Mouse (Mus musculus) kidney, postnatal 36 days (tissue): ENCODE measurements around the gene Vasp.

Source experiments
- DNase-seq, 2 experiments: peaks; one replicate each; pipeline ENCODE4 v3.0.0; 2021 to 2022; ENCODE audit warnings: mixed read lengths in 2 of 2

Gene Vasp

GRCm38 (mm10) chr7:19303770-19304169 lies 32.2 kb upstream of the Vasp start:
- peak; percentile 64 to 90 for DNase-seq

GRCm38 (mm10) chr7:19303046-19303305 lies 31.4 kb upstream of the Vasp start:
- DNase-seq = no peak

GRCm38 (mm10) chr7:19302264-19303045 lies 30.8 kb upstream of the Vasp start:
- no peak for DNase-seq

- DNase-seq = no peak
These were observed 30.0 kb upstream of the Vasp start for GRCm38 (mm10) chr7:19301461-19302263.

- peak; percentile 85 to 90 for DNase-seq
These were observed 29.1 kb upstream of the Vasp start for GRCm38 (mm10) chr7:19300501-19301421.

GRCm38 (mm10) chr7:19299194-19299593 lies 27.6 kb upstream of the Vasp start:
- peak; percentile 48 to 73 for DNase-seq

GRCm38 (mm10) chr7:19297794-19298193 lies 26.2 kb upstream of the Vasp start:
- DNase-seq = no peak

GRCm38 (mm10) chr7:19297034-19297433 lies 25.4 kb upstream of the Vasp start:
- no peak for DNase-seq

- peak; percentile 98 to 99 for DNase-seq
These were observed 24.0 kb upstream of the Vasp start for GRCm38 (mm10) chr7:19295503-19296185.

GRCm38 (mm10) chr7:19290969-19291596 lies 19.5 kb upstream of the Vasp start:
- peak in 1 of 2 experiments; percentile 43 for DNase-seq

- DNase-seq = peak; percentile 44 to 82
These were observed 13.1 kb upstream of the Vasp start for GRCm38 (mm10) chr7:19284763-19285162.

- DNase-seq = no peak
These were observed 11.8 kb upstream of the Vasp start for GRCm38 (mm10) chr7:19283406-19283804.

- DNase-seq = peak; percentile 51 to 87
These were observed 11.3 kb upstream of the Vasp start for GRCm38 (mm10) chr7:19282791-19283405.

GRCm38 (mm10) chr7:19282385-19282784 lies 10.8 kb upstream of the Vasp start, which contains the start of gene Rtn2:
Rtn2 (plus strand) TSS chr7:19282624.
- DNase-seq = peak; percentile 78 to 91

GRCm38 (mm10) chr7:19281680-19282304 lies 10.2 kb upstream of the Vasp start:
- DNase-seq = peak; percentile 57 to 69

- peak in 1 of 2 experiments; percentile 35 for DNase-seq
These were observed 8.0 kb upstream of the Vasp start, which contains the start of gene Ppm1n for GRCm38 (mm10) chr7:19279581-19280114. Ppm1n (minus strand) TSS chr7:19280064.

- no peak for DNase-seq
These were observed 7.4 kb upstream of the Vasp start for GRCm38 (mm10) chr7:19279052-19279451.

- DNase-seq = peak in 1 of 2 experiments; percentile 38
These were observed 4.6 kb upstream of the Vasp start for GRCm38 (mm10) chr7:19276253-19276652.

- peak; percentile 89 to 93 for DNase-seq
These were observed 652 bp upstream of the Vasp start for GRCm38 (mm10) chr7:19272173-19272764.
